Mouse (Mus musculus): Measurements from ENCODE around the gene Mageb4. TPM values are rescaled to one million over a fixed set of nuclear protein-coding genes. Genes with fewer than 3 reads are reported as not detected.
A peak's percentile ranks its signal among the peaks of the same experiment; 100 is the strongest.
"Not testable (repeated sequence)": the region's sequence is repeated elsewhere in the genome, so short reads cannot be mapped to it uniquely, and the experiment has no call there.

Mageb4 gene
- total RNA-seq (2014; rRNA removed) (not detected in 2 replicates), polyA plus RNA-seq (2015; fragmentation: Nextera tagmentation; extraction: Ambion mirVana) (not detected in 2 replicates)

- not testable (repeated sequence) for H3K27me3 ChIP-seq (ENCODE audit: insufficient read depth, low read length); H3K36me3 ChIP-seq (ENCODE audit: insufficient read depth, low read length); ATAC-seq; H3K4me3 ChIP-seq (ENCODE audit: low read length); H3K9me3 ChIP-seq (ENCODE audit: low read length); H3K4me1 ChIP-seq (ENCODE audit: insufficient read depth, low read length); DNase-seq (ENCODE audit: low spot score); H3K9ac ChIP-seq (replicated peaks; ENCODE audit: low read length); H3K4me2 ChIP-seq (ENCODE audit: low read depth, low read length); H3K27ac ChIP-seq
- no CpG with 5 or more reads among the region's 13 CpGs for WGBS
Observed at GRCm38 (mm10) chrX:86304993-86305392, at the start of gene Mageb4. TSS of gene Mageb4 (minus strand) at chrX:86305093.

GRCm38 (mm10) chrX:86284597-86284996 lies 20.3 kb downstream of the Mageb4 start:
- not testable (repeated sequence) for H3K4me3 ChIP-seq (ENCODE audit: low read length); H3K4me2 ChIP-seq (ENCODE audit: low read depth, low read length); H3K4me1 ChIP-seq (ENCODE audit: insufficient read depth, low read length); H3K9ac ChIP-seq (replicated peaks; ENCODE audit: low read length); H3K36me3 ChIP-seq (ENCODE audit: insufficient read depth, low read length); H3K27me3 ChIP-seq (ENCODE audit: insufficient read depth, low read length); H3K9me3 ChIP-seq (ENCODE audit: low read length); DNase-seq (ENCODE audit: low spot score); H3K27ac ChIP-seq
- 48% methylated on average over 1 of the region's 2 CpGs for WGBS
- ATAC-seq: 0 out of 2 replicates have a peak, but pooled peaks have one; percentile 21

- H3K27ac ChIP-seq; H3K4me2 ChIP-seq (ENCODE audit: low read depth, low read length); DNase-seq (ENCODE audit: low spot score); H3K9ac ChIP-seq (replicated peaks; ENCODE audit: low read length); H3K4me1 ChIP-seq (ENCODE audit: insufficient read depth, low read length); H3K4me3 ChIP-seq (ENCODE audit: low read length); H3K36me3 ChIP-seq (ENCODE audit: insufficient read depth, low read length); H3K27me3 ChIP-seq (ENCODE audit: insufficient read depth, low read length); H3K9me3 ChIP-seq (ENCODE audit: low read length): not testable (repeated sequence)
- ATAC-seq: peak; percentile 40; the same call in 1 of the 2 replicates
- WGBS: no CpG with 5 or more reads among the region's 1 CpGs
Observed at GRCm38 (mm10) chrX:86245950-86246349, 58.9 kb downstream of the Mageb4 start.

- no CpG with 5 or more reads among the region's 1 CpGs for WGBS
- H3K4me3 ChIP-seq (ENCODE audit: low read length): no peak overlapping the region
Observed at GRCm38 (mm10) chrX:86237246-86237645, 67.6 kb downstream of the Mageb4 start.

More at GRCm38 (mm10) chrX:86237246-86237645, 67.6 kb downstream of the Mageb4 start:
- ATAC-seq: no peak
- Histone ChIP-seq H3K4me1 (ENCODE audit: insufficient read depth, low read length) (no peaks in the 10 kb centered on the region), H3K9ac (replicated peaks; ENCODE audit: low read length) (no peak overlapping the region), H3K27ac (no peak overlapping the region), H3K4me2 (ENCODE audit: low read depth, low read length) (no peak overlapping the region), H3K36me3 (ENCODE audit: insufficient read depth, low read length) (no peaks in the 10 kb centered on the region), H3K9me3 (ENCODE audit: low read length) (no peaks in the 10 kb centered on the region), H3K27me3 (ENCODE audit: insufficient read depth, low read length) (no peaks in the 10 kb centered on the region)
- no peak for DNase-seq (ENCODE audit: low spot score)
- TF ChIP-seq CTCF (IDR thresholded peaks at IDR 0.05; ENCODE audit: low read depth): no peak

Other genes starting within 250 kb of the Mageb4 start
- 0.31 and 1.7 TPM in 2 replicates for gene Nr0b1, start 113.3 kb downstream of the Mageb4 start, total RNA-seq (2014; rRNA removed)
- gene Nr0b1, start 113.3 kb downstream of the Mageb4 start, polyA plus RNA-seq (2015; fragmentation: Nextera tagmentation; extraction: Ambion mirVana): 0.25 TPM in 2 replicates

Measured in hindbrain, postnatal 0 days (tissue).